Mouse (Mus musculus) bone marrow, adult 2 months (tissue): ENCODE data around the gene Cntn3.

Experiments
- CTCF ChIP-seq: fragments of 200-500 bp; IDR thresholded peaks from 2 replicates; pipeline ENCODE4 v1.5.1; 2011; ENCODE audit warnings: low read length, control low read depth; ENCODE audit not compliant: control insufficient read depth, insufficient read depth
- POLR2A ChIP-seq: fragments of 200-500 bp; IDR thresholded peaks from 2 replicates; pipeline ENCODE4 v1.6.1; 2011; ENCODE audit warnings: low read depth, mild to moderate bottlenecking, control low read depth, low read length, borderline replicate concordance; ENCODE audit not compliant: control insufficient read depth

GRCm38 (mm10) chr6:102322614-102323284 is 250.2 kb downstream of the Cntn3 start:
- no peak for TF ChIP-seq CTCF
- TF ChIP-seq POLR2A, result no peak
